Mouse (Mus musculus): ENCODE data around the gene Nat8. TPM values are rescaled to one million over a fixed set of nuclear protein-coding genes. Genes with fewer than 3 reads are reported as not detected.
"Not testable (repeated sequence)": the region's sequence is repeated elsewhere in the genome, so short reads cannot be mapped to it uniquely, and the experiment has no call there.

The Nat8 gene
- polyA plus RNA-seq (2016; fragmentation: Nextera tagmentation; extraction: Ambion mirVana): not detected in 2 replicates

DNA sequence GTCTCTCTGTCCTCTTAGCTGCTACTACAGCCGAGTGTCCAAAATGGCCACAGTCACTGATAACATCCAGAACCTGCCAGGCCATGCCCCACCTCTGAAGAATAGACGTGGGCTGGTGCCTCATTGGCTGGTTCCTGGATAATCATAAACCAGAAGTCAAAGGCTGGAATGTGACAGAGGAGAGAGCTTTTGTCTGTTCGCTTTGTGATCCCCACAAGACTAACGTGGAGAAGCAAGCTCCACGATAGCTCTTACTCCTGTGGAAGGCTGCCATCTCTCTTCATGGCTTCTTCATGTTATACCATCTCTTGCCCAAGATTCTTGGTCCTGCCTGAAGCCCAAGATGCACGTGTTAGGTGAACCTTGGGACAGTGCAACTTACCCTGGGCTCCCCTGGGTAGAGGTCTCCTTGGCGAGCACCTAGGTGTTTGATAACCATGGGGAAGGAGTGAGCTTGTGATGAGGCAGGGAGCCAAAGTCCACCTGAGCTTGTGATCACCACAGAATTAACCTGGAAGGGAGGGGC lies at the start of gene Nat8:
Nat8 (minus strand) TSS at position 287 of the 526 bp plus-strand sequence.
- no peaks in the 10 kb centered on the region for H3K36me3 ChIP-seq
- no peak within 1 kb of the TSS for H3K4me3 ChIP-seq
- WGBS: 78% methylated on average over 7 of the region's 7 CpGs
- no peak within 1 kb of the TSS for H3K9ac ChIP-seq
- H3K4me1 ChIP-seq: no peaks in the 10 kb centered on the region
- no peak within 1 kb of the TSS for H3K4me2 ChIP-seq (replicated peaks)
- H3K27me3 ChIP-seq (replicated peaks): no peaks in the 10 kb centered on the region
- H3K9me3 ChIP-seq: no peaks in the 10 kb centered on the region
- H3K27ac ChIP-seq: no peak within 1 kb of the TSS
- ATAC-seq (ENCODE audit: low FRiP score, low read depth): no peak

DNA sequence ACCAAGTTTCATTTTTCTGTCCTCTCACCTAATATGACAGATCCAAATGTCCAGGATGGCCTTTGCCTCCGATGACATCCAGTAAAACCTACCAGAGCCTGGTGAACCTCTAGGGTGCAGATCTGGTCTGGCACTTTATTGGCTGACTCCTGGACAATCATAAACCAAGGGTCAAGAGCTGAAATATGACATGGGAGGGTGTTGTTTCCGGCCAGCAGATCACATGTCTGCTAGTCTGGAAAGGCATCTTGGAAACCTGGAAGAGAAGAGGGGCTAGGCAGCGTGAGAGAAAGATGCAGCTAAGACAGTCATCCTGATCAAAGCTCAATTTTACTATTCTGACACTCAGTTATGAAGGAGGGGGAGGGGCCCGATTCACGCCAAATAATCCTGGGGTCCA lies 37.1 kb upstream of the Nat8 start, which contains the start of gene Nat8f2:
Nat8f2 (minus strand) TSS at position 153 of the 400 bp plus-strand sequence.
- H3K9me3 ChIP-seq; H3K4me3 ChIP-seq; H3K36me3 ChIP-seq; H3K9ac ChIP-seq; H3K27ac ChIP-seq; H3K27me3 ChIP-seq (replicated peaks); H3K4me2 ChIP-seq (replicated peaks); ATAC-seq (ENCODE audit: low FRiP score, low read depth); H3K4me1 ChIP-seq: not testable (repeated sequence)
- 82% methylated on average over 5 of the region's 5 CpGs for WGBS

DNA sequence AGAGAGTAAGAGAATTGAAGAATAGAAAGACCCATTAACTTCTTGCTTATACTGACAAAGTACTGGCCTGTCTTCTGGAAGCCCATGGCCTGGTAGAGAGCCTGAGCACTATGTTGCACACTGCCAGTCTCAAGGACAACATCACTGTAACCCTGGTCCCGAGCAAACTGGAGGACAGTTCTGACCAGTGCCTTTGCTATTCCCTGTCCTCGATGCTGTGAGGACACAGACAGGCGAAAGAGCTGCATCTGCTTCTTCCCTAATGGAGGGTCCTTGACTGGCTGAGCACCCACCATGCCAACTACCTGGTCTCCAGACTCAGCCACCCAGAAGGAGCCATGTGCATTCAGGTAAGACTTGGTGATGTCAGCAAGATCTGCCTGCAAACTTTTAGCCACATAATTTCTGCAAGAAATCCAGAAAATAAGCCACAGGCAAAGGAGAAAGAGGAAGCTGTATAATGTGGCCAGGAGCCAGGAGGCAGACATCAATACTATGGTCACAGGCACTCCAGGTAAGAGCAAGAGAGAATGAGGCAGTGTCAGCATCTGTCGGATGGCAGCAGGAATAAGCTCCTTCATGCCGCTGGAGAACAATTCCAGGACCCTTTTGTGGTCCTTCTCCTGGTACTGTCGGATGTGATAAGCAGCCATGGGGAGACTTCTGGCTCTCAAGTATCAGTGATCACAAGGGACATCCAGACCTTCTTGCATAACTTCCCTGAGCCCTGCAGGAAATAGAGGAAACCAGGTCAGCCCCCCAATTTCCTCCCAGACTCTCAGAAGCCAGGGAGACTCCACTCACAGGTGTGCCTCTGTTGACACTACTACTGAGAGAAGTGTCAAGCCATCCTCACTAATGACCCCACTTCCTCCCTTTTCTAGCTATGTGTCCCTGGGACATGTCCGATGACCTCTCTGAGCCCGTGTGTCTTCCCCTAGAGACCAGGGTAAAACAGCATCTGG lies 36.1 kb upstream of the Nat8 start:
- H3K27me3 ChIP-seq (replicated peaks): no peaks in the 10 kb centered on the region
- WGBS: 88% methylated on average over 8 of the region's 8 CpGs
- ATAC-seq (ENCODE audit: low FRiP score, low read depth): no peak

DNA sequence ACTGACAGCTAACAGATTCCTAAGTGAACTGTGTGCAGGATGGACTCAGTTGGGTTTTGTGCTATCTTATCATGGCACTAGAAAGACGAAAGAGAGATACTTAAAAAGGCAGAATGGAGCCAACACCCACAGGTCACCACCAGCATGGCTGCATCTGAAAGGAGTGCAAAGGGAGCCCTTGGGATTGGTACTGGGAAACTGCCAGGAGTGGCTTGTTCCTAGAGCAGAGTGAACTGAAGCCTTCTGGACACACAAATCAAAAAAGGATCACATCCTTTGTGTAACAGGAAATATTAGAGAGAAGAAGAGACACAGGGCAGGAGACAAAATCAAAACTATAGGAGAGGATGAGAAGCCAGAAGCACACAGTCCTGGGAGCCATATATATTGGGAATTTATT lies 35.1 kb upstream of the Nat8 start:
- not testable (repeated sequence) for ATAC-seq (ENCODE audit: low FRiP score, low read depth); H3K4me3 ChIP-seq; H3K27me3 ChIP-seq (replicated peaks); H3K4me1 ChIP-seq; H3K9ac ChIP-seq; H3K27ac ChIP-seq; H3K9me3 ChIP-seq; H3K4me2 ChIP-seq (replicated peaks); H3K36me3 ChIP-seq
- 58% methylated on average over 1 of the region's 1 CpGs for WGBS

More for the DNA sequence above, 36.1 kb upstream of the Nat8 start:
- H3K4me2 ChIP-seq (replicated peaks): no peak overlapping the region
- no peaks in the 10 kb centered on the region for H3K9me3 ChIP-seq
- no peak overlapping the region for H3K27ac ChIP-seq
- H3K36me3 ChIP-seq: no peaks in the 10 kb centered on the region
- H3K4me1 ChIP-seq: no peaks in the 10 kb centered on the region
- H3K9ac ChIP-seq: no peak overlapping the region
- H3K4me3 ChIP-seq: no peak overlapping the region

DNA sequence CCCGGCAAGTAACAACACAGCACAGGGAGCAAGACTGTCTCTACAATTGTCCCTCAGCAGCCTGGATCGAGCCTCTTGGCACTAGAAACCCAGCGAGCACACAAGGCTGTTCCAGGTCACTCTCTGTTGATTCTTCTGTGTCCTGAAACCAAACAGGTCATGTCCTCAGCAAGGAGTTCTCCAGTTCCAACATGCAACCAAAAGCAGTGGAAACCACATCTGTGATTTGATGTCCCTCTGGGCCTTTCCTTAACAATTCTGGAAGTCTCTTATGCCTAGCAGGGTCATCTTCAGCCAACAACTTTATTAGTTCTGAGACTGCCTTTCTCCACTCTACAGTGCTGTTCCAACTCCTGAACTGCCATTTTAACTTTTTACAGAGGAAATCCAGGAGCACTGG lies 34.3 kb upstream of the Nat8 start:
- H3K4me1 ChIP-seq; H3K27me3 ChIP-seq (replicated peaks); H3K27ac ChIP-seq; H3K9me3 ChIP-seq; H3K4me2 ChIP-seq (replicated peaks); ATAC-seq (ENCODE audit: low FRiP score, low read depth); H3K9ac ChIP-seq; H3K4me3 ChIP-seq; H3K36me3 ChIP-seq: not testable (repeated sequence)
- 87% methylated on average over 3 of the region's 3 CpGs for WGBS

DNA sequence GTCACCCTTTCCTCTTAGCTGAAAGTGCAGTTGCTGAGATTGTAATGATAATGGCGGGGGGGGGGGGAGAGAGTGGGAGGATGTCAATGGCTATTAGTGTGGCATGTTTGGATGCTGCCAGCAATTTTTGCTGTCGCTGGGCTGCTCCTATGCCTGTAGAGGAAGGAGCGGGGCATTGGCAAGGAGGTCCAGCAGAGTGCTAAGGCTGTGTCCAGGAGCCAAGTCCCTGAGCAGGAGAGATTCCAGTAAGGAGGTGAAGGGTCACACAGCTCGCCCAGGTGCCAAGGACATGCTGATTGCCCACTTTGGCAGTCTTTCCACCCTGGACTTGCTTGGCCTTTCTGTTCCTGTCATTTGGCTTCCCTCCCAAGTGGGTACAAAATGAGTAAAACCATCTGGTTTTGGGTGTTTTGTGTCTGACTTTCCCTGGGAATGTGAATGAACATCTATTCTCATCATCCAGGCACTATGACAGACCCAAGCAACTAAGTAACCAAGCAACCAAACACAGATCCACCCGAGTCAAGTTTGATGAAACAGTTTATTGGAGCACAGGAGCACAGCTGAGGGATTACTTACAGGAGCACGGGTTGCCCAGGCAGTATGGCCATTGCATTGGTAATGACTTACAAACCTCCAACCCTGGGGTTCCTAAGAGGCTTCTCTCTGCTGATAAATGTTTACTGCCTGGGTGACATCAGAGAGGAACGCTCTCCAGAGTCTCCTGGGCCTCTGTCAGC lies 33.2 kb upstream of the Nat8 start:
- H3K4me3 ChIP-seq; H3K27me3 ChIP-seq (replicated peaks); H3K27ac ChIP-seq; H3K4me2 ChIP-seq (replicated peaks); H3K9me3 ChIP-seq; H3K36me3 ChIP-seq; ATAC-seq (ENCODE audit: low FRiP score, low read depth); H3K4me1 ChIP-seq; H3K9ac ChIP-seq: not testable (repeated sequence)
- 64% methylated on average over 6 of the region's 7 CpGs for WGBS

DNA sequence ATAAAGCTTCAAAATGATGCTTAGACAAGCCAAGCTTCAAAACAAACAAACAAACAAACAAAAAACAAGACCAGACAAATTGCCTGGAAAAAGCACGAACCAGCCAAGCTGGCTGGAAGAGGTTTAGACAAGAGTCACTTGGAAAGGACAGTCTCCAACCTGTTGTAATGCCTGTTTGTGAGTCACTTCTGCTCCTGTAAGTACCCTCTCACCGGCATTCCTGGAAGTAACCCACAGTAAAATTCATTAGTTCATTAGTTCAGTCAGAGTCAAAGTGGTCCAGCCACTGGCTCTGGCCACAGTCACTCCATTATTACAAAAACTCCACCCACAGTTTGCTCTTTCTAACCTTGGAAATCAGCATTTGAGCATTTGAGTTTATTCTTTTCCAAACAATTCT lies 32.0 kb upstream of the Nat8 start:
- no peak overlapping the region for H3K4me2 ChIP-seq (replicated peaks)
- H3K9ac ChIP-seq: no peak overlapping the region
- H3K27ac ChIP-seq: no peak overlapping the region
- ATAC-seq (ENCODE audit: low FRiP score, low read depth): no peak
- no peak overlapping the region for H3K4me3 ChIP-seq
- no peaks in the 10 kb centered on the region; the same call in 1 of the 2 replicates for H3K27me3 ChIP-seq (replicated peaks)
- no peaks in the 10 kb centered on the region for H3K9me3 ChIP-seq
- 91% methylated on average over 2 of the region's 2 CpGs for WGBS
- H3K4me1 ChIP-seq: no peaks in the 10 kb centered on the region
- no peaks in the 10 kb centered on the region for H3K36me3 ChIP-seq

DNA sequence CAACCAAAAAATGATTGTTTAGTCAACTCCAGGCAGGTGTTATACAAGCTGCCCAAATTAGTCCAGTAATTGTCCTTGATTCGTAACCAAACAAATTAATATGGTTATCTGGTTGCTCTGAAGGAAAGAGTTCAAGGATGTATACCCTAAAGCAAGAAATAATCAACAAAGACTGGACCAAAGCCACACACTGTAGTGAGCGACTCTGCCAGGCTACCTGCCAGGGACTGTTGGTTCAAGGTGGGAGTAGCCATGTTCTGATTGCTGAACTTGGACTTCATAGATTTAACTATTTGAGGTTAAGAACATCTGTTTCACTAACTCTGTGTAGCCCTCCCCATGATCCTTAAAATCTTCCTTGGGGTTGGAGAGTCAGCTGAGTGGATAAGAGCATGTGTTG lies 31.3 kb upstream of the Nat8 start:
- no peak for ATAC-seq (ENCODE audit: low FRiP score, low read depth)

DNA sequence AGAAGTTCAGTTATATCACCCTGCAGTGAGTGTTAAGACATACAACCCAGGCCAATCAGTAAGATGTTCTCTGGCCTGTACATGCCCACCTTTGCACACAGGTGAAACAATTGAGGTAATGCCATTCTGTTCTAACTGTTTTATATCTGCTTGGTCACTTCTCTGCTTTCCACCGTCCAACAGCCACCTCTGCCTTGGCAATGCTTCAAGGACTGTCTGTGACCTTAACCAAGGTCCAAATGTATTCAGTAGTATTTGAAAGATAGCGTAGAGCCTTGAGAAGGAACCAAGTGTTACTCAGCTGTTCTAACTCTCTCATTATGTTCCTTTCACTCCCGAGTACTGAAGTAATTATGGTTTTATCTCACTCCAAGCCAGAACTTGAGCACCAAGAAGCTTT lies 30.7 kb upstream of the Nat8 start:
- no peak overlapping the region for H3K4me3 ChIP-seq
- H3K4me1 ChIP-seq: no peaks in the 10 kb centered on the region
- H3K27me3 ChIP-seq (replicated peaks): no peaks in the 10 kb centered on the region; the same call in 1 of the 2 replicates
- H3K36me3 ChIP-seq: no peaks in the 10 kb centered on the region
- no peak overlapping the region for H3K27ac ChIP-seq
- H3K9ac ChIP-seq: no peak overlapping the region
- no peak overlapping the region for H3K4me2 ChIP-seq (replicated peaks)
- no peak for ATAC-seq (ENCODE audit: low FRiP score, low read depth)
- H3K9me3 ChIP-seq: no peaks in the 10 kb centered on the region
- WGBS: 81% methylated on average over 3 of the region's 3 CpGs

More for the DNA sequence above, 31.3 kb upstream of the Nat8 start:
- H3K9ac ChIP-seq: no peak overlapping the region
- no peak overlapping the region for H3K27ac ChIP-seq
- H3K4me2 ChIP-seq (replicated peaks): no peak overlapping the region
- H3K9me3 ChIP-seq: no peaks in the 10 kb centered on the region
- H3K27me3 ChIP-seq (replicated peaks): no peaks in the 10 kb centered on the region; the same call in 1 of the 2 replicates
- H3K4me1 ChIP-seq: no peaks in the 10 kb centered on the region
- no peaks in the 10 kb centered on the region for H3K36me3 ChIP-seq
- H3K4me3 ChIP-seq: no peak overlapping the region
- WGBS: 87% methylated on average over 2 of the region's 2 CpGs

DNA sequence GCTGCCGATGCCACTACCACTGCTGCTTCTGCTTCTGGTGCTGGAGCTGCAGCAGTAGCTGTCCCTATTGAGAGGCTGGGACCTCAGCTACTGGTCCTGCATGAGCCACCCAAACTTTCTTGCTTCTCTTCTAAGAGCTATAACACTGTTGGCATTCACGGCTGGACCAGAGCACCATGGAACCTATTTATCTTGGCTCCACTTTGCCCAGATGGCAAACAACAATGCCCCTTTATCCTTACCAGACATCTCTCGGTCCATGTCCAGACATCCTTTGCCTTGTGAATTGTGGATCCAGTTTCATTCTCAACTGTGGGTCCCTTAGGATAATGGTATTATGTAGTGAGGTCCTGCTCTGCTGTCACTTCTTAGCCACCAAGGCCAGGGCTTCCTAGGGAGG lies 29.4 kb upstream of the Nat8 start:
- no peak overlapping the region for H3K27ac ChIP-seq
- no peaks in the 10 kb centered on the region; the same call in 1 of the 2 replicates for H3K27me3 ChIP-seq (replicated peaks)
- 73% methylated on average over 3 of the region's 3 CpGs for WGBS
- H3K36me3 ChIP-seq: no peaks in the 10 kb centered on the region
- H3K4me1 ChIP-seq: no peaks in the 10 kb centered on the region
- no peak overlapping the region for H3K4me2 ChIP-seq (replicated peaks)
- no peak overlapping the region for H3K9ac ChIP-seq
- no peaks in the 10 kb centered on the region for H3K9me3 ChIP-seq
- no peak for ATAC-seq (ENCODE audit: low FRiP score, low read depth)
- H3K4me3 ChIP-seq: no peak overlapping the region

DNA sequence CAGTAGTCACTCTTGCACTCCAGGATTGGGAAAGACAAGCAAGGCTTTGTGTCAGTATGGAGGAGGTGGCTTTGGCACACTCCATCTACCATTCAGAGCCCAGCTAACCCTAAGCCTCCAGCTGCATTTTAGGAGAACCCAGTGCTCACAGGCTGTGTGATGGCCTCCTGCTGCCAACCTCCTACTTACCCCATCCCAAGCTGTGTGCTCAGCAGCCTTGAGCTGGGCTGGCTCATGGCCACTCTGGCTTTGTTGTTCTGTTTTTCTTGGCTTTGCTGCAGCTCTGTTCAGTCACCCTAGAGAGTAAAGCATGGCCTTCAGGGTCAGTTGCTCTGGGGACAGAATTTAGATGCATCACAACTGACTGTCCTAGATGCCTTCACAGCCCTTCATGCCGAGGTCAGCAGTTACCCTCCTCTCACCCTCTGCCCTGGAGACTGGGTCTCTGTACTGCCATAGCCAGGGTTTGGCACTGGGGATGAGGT lies 24.4 kb upstream of the Nat8 start:
- no peak overlapping the region for H3K4me2 ChIP-seq (replicated peaks)
- no peaks in the 10 kb centered on the region for H3K36me3 ChIP-seq
- 81% methylated on average over 1 of the region's 1 CpGs for WGBS
- no peak overlapping the region for H3K9ac ChIP-seq
- H3K9me3 ChIP-seq: no peaks in the 10 kb centered on the region
- no peak overlapping the region for H3K4me3 ChIP-seq
- ATAC-seq (ENCODE audit: low FRiP score, low read depth): no peak
- no peaks in the 10 kb centered on the region for H3K4me1 ChIP-seq
- no peak overlapping the region for H3K27ac ChIP-seq
- no peaks in the 10 kb centered on the region for H3K27me3 ChIP-seq (replicated peaks)

DNA sequence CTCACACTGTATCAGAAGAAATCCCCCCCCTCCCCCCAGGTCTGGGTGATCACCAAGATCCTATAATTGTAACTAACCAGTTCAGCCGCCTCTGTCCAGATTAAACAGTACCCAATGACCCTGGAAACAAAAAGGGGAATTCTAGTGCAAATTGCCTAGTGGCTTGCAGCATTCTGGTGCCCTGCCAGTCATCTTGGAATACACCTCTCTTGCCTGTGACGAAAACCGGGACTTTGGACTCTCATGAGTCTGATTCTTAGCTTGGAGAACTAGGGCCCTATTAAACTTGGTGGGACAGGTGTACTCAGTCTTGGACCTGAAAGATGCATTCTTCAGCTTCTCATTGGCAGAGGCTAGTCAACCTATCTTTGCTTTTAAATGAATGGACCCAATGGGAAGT lies 21.6 kb upstream of the Nat8 start:
- no peak overlapping the region for H3K4me3 ChIP-seq
- H3K9ac ChIP-seq: no peak overlapping the region
- H3K36me3 ChIP-seq: no peaks in the 10 kb centered on the region
- H3K27ac ChIP-seq: no peak overlapping the region
- no peaks in the 10 kb centered on the region for H3K9me3 ChIP-seq
- ATAC-seq (ENCODE audit: low FRiP score, low read depth): no peak
- H3K4me1 ChIP-seq: no peaks in the 10 kb centered on the region
- H3K27me3 ChIP-seq (replicated peaks): no peaks in the 10 kb centered on the region
- WGBS: 82% methylated on average over 3 of the region's 3 CpGs
- no peak overlapping the region for H3K4me2 ChIP-seq (replicated peaks)
